Mouse (Mus musculus) testis, adult 2 months (tissue): Measurements from ENCODE around the gene Dcaf17.

Source experiments
- CTCF ChIP-seq: fragments of 200-500 bp; IDR thresholded peaks from 2 replicates; pipeline ENCODE4 v1.5.1; 2012; ENCODE audit warnings: low read depth, mild to moderate bottlenecking, inconsistent platforms, low read length, moderate library complexity; ENCODE audit not compliant: control insufficient read depth, insufficient read depth, insufficient replicate concordance
- POLR2A ChIP-seq: fragments of 200-500 bp; IDR thresholded peaks from 2 replicates; pipeline ENCODE4 v1.6.1; 2012; ENCODE audit warnings: low read depth, mild to moderate bottlenecking, inconsistent platforms, low read length, moderate library complexity; ENCODE audit not compliant: control insufficient read depth

GRCm38 (mm10) chr2:71033014-71033413 lies 22.1 kb upstream of the Dcaf17 start:
- TF ChIP-seq POLR2A (no peak), CTCF (no peak)
